Mouse (Mus musculus) embryo, embryonic 9.5 days (tissue): ENCODE results near the gene Cops3.

ENCODE experiments used
- DNase-seq: peaks from one replicate; pipeline ENCODE4 v3.0.0-alpha.2; 2017; ENCODE audit errors: extremely low spot score

Cops3 gene

GRCm38 (mm10) chr11:59777259-59777658, 62.4 kb downstream of the Cops3 start:
- DNase-seq = no peak

GRCm38 (mm10) chr11:59775435-59776148, 64.0 kb downstream of the Cops3 start:
- DNase-seq = no peak

GRCm38 (mm10) chr11:59774522-59774921, 65.1 kb downstream of the Cops3 start:
- DNase-seq = no peak

- DNase-seq = no peak
Measured at GRCm38 (mm10) chr11:59772902-59773301, 66.7 kb downstream of the Cops3 start.

GRCm38 (mm10) chr11:59772291-59772690, 67.3 kb downstream of the Cops3 start:
- no peak for DNase-seq

- DNase-seq = no peak
Measured at GRCm38 (mm10) chr11:59770753-59771152, 68.9 kb downstream of the Cops3 start.

- no peak for DNase-seq
Measured at GRCm38 (mm10) chr11:59769738-59770137, 69.9 kb downstream of the Cops3 start.

GRCm38 (mm10) chr11:59769307-59769706, 70.3 kb downstream of the Cops3 start:
- no peak for DNase-seq
